ENCODE assay signal across 12 mouse cellular contexts in the genomic region with DNA sequence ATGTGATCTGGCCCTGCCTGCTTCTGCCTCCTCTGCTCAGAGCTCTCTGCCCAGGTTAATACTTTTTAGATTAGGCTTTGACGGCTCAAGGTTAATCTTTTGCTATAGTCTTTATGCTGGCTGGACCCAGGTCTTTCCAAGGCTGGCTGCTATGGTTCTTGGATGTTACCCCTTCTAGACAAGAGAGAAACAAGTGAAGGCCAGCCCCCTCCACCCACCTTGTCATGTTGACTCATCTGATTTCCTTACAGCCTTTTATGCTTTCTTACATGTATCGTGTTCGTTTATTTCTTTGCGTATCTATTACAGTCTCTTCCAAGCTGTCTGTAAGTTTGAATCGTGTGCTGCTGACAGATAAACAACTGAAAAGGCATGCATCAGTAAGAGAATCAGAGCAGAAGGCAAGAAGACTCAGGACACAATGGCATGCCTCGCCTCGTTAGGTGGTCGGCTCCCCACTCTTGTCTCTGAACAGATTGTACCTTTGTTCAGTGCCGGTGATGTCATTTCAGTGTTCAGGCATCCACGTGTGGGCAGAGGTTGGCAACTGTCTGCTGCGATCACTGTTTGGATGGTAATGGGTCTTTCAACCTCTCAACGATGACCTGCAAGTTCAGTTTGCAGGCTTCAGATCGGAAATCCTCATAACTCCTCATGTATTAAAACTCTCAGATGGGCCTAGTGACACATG.
"Had no signal": no experiment of that assay in that cellular context is flagged by ENCODE, and none has a peak within 500 bp of the region (broad histone marks: within the 10 kb centered on the region; RNA-seq: fewer than 3 reads in every experiment).

No protein-coding gene starts in this region.

- H3K27ac ChIP-seq: intestine, embryonic 15.5 days; limb, embryonic 10.5 days; liver, embryonic 12.5 days; midbrain, embryonic 13.5 days had no signal

- H3K36me3 ChIP-seq: intestine, embryonic 15.5 days; limb, embryonic 10.5 days; liver, embryonic 12.5 days; midbrain, embryonic 13.5 days had no signal

- DNase-seq: kidney, adult 18-20 months; kidney, postnatal 25 days; lung, embryonic 14.5 days; lung, postnatal 10 days; lung, postnatal 4 days; right cerebral cortex, postnatal 25 days; thymus, adult 18-20 months; thymus, postnatal 25 days had no signal

- H3K4me1 ChIP-seq: intestine, embryonic 15.5 days; liver, embryonic 12.5 days had no signal

- H3K9me3 ChIP-seq: intestine, embryonic 15.5 days; limb, embryonic 10.5 days; liver, embryonic 12.5 days; midbrain, embryonic 13.5 days had no signal

- H3K4me3 ChIP-seq: intestine, embryonic 15.5 days; limb, embryonic 10.5 days; liver, embryonic 12.5 days; midbrain, embryonic 13.5 days had no signal

- H3K27me3 ChIP-seq: intestine, embryonic 15.5 days; liver, embryonic 12.5 days; midbrain, embryonic 13.5 days had no signal
